Mouse (Mus musculus): ENCODE data around the gene Mylk3.
A peak's percentile ranks its signal among the peaks of the same experiment; 100 is the strongest.

- peak; percentile 95 for TF ChIP-seq CTCF (IDR thresholded peaks at IDR 0.05; ENCODE audit: low read depth)
- TF ChIP-seq EP300 (IDR thresholded peaks at IDR 0.05; ENCODE audit: low read depth) = peak; percentile 45; the same call in 1 of the 2 replicates
Measured at GRCm38 (mm10) chr8:85397508-85397907, 11.4 kb upstream of the Mylk3 start.

Data from liver, embryonic 14.5 days (tissue).